Mouse (Mus musculus): ENCODE results near the gene Des. TPM values are rescaled to one million over a fixed set of nuclear protein-coding genes. Genes with fewer than 3 reads are reported as not detected.

The Des gene
- 0.12 TPM for polyA plus RNA-seq (2017; shearing (Covaris generic))

DNA sequence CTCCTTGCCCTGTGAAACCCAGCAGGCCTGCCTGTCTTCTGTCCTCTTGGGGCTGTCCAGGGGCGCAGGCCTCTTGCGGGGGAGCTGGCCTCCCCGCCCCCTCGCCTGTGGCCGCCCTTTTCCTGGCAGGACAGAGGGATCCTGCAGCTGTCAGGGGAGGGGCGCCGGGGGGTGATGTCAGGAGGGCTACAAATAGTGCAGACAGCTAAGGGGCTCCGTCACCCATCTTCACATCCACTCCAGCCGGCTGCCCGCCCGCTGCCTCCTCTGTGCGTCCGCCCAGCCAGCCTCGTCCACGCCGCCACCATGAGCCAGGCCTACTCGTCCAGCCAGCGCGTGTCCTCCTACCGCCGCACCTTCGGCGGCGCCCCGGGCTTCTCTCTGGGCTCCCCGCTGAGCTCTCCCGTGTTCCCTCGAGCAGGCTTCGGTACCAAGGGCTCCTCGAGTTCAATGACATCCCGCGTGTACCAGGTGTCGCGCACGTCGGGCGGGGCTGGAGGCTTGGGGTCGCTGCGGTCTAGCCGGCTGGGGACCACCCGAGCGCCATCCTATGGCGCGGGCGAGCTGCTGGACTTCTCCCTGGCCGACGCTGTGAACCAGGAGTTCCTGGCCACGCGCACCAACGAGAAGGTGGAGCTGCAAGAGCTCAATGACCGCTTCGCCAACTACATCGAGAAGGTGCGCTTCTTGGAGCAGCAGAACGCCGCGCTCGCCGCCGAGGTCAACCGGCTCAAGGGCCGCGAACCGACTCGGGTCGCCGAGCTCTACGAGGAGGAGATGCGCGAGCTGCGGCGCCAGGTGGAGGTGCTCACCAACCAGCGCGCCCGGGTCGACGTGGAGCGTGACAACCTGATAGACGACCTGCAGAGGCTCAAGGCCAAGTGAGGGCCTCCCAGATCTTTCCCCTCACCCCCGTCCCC is at the start of gene Des:
Gene Des, plus strand, starts transcription at position 218 of the 920 bp plus-strand sequence.

GRCm38 (mm10) chr1:75317241-75318201 is 42.6 kb upstream of the Des start, which contains the start of gene Dnpep:
TSS of gene Dnpep (minus strand) at chr1:75317990.

GRCm38 (mm10) chr1:75374950-75375936 is 15.1 kb downstream of the Des start, which contains the start of gene Speg:
TSS of gene Speg (plus strand) at chr1:75375297.

Other genes starting within 250 kb of the Des start
- 9.5 TPM for gene Nhej1, start 235.1 kb upstream of the Des start, polyA plus RNA-seq (2017; shearing (Covaris generic))
- 0.35 TPM for gene Slc23a3, start 226.4 kb upstream of the Des start, polyA plus RNA-seq (2017; shearing (Covaris generic))
- gene Cnppd1, start 217.6 kb upstream of the Des start, polyA plus RNA-seq (2017; shearing (Covaris generic)): 173 TPM
- gene Retreg2, start 217.6 kb upstream of the Des start, polyA plus RNA-seq (2017; shearing (Covaris generic)): 17.2 TPM
- 70.6 TPM for gene Zfand2b, start 191.7 kb upstream of the Des start, polyA plus RNA-seq (2017; shearing (Covaris generic))
- gene Abcb6, start 179.9 kb upstream of the Des start, polyA plus RNA-seq (2017; shearing (Covaris generic)): 4.2 TPM
- 49.8 TPM for gene Ankzf1, start 168.2 kb upstream of the Des start, polyA plus RNA-seq (2017; shearing (Covaris generic))
- gene Atg9a, start 168.1 kb upstream of the Des start, polyA plus RNA-seq (2017; shearing (Covaris generic)): 25.5 TPM
- 14.3 TPM for gene Glb1l, start 149.5 kb upstream of the Des start, polyA plus RNA-seq (2017; shearing (Covaris generic))
- 115 TPM for gene Stk16, start 149.5 kb upstream of the Des start, polyA plus RNA-seq (2017; shearing (Covaris generic))
- 349 TPM for gene Tuba4a, start 140.5 kb upstream of the Des start, polyA plus RNA-seq (2017; shearing (Covaris generic))
- gene A630095N17Rik, start 128.2 kb upstream of the Des start, polyA plus RNA-seq (2017; shearing (Covaris generic)): not detected
- 36.8 TPM for gene Dnajb2, start 123.9 kb upstream of the Des start, polyA plus RNA-seq (2017; shearing (Covaris generic))
- 0.15 TPM for gene Ptprn, start 95.8 kb upstream of the Des start, polyA plus RNA-seq (2017; shearing (Covaris generic))
- gene Resp18, start 81.9 kb upstream of the Des start, polyA plus RNA-seq (2017; shearing (Covaris generic)): not detected
- gene Dnpep, start 42.3 kb upstream of the Des start, polyA plus RNA-seq (2017; shearing (Covaris generic)): 79.7 TPM
- 0.40 TPM for gene Speg, start 15.0 kb downstream of the Des start, polyA plus RNA-seq (2017; shearing (Covaris generic))
- 87.7 TPM for gene Gmppa, start 75.6 kb downstream of the Des start, polyA plus RNA-seq (2017; shearing (Covaris generic))
- not detected for gene Asic4, start 90.1 kb downstream of the Des start, polyA plus RNA-seq (2017; shearing (Covaris generic))
- gene Chpf, start 119.0 kb downstream of the Des start, polyA plus RNA-seq (2017; shearing (Covaris generic)): 6.6 TPM
- 0.42 TPM for gene Tmem198, start 119.2 kb downstream of the Des start, polyA plus RNA-seq (2017; shearing (Covaris generic))
- gene Obsl1, start 146.1 kb downstream of the Des start, polyA plus RNA-seq (2017; shearing (Covaris generic)): not detected
- gene Inha, start 146.7 kb downstream of the Des start, polyA plus RNA-seq (2017; shearing (Covaris generic)): not detected
- gene Stk11ip, start 161.2 kb downstream of the Des start, polyA plus RNA-seq (2017; shearing (Covaris generic)): 24.9 TPM
- gene Slc4a3, start 185.9 kb downstream of the Des start, polyA plus RNA-seq (2017; shearing (Covaris generic)): not detected

Measured in activated CD4-positive, CD25-positive, alpha-beta regulatory T cell, adult 9 weeks (primary cell).